Mouse (Mus musculus) adrenal gland, adult 2 months (tissue): ENCODE data around the gene Vcam1. TPM values are rescaled to one million over a fixed set of nuclear protein-coding genes. Genes with fewer than 3 reads are reported as not detected.

ENCODE experiments used
- DNase-seq: peaks from one replicate; pipeline ENCODE4 v3.0.0; 2021
- long read RNA-seq: library from polyadenylated mRNA; stranded (forward); transcript quantifications from one replicate; pipeline ENCODE4 v2.0.0, GENCODE M21; 2021
- polyA plus RNA-seq: library from polyadenylated mRNA; depleted of rRNA; stranded (reverse); fragments of >200 nt; gene quantifications from 2 replicates; pipeline ENCODE4 v1.2.3, GENCODE M21; 2012; rRNA removed
- total RNA-seq, 2 experiments: library from RNA; stranded (reverse); gene quantifications; 2 replicates each; pipeline ENCODE4 v1.2.3; 2021

Vcam1 gene
- 10 to 100 TPM; 15.9 to 19.3 TPM for total RNA-seq
- polyA plus RNA-seq, result 0.94 and 2.2 TPM in 2 replicates
- long read RNA-seq, partial matches to known transcripts, result 2 of 10 reads
- long read RNA-seq, other reads (novel, unspliced or antisense), result 2 of 10 reads

- DNase-seq, result peak; percentile 66
Measured at GRCm38 (mm10) chr3:116129259-116129738, at the start of gene Vcam1. TSS of gene Vcam1 (minus strand) at chr3:116129688.

- DNase-seq, result no peak
Measured at GRCm38 (mm10) chr3:116175106-116175505, 45.6 kb upstream of the Vcam1 start.

- no peak for DNase-seq
Measured at GRCm38 (mm10) chr3:116171461-116171860, 42.0 kb upstream of the Vcam1 start.

- no peak for DNase-seq
Measured at GRCm38 (mm10) chr3:116168056-116168455, 38.6 kb upstream of the Vcam1 start.

- no peak for DNase-seq
Measured at GRCm38 (mm10) chr3:116166296-116166695, 36.8 kb upstream of the Vcam1 start.

- DNase-seq, result no peak
Measured at GRCm38 (mm10) chr3:116165030-116165429, 35.5 kb upstream of the Vcam1 start.

GRCm38 (mm10) chr3:116163517-116163916 is 34.0 kb upstream of the Vcam1 start:
- DNase-seq, result no peak

- DNase-seq, result no peak
Measured at GRCm38 (mm10) chr3:116162097-116162666, 32.7 kb upstream of the Vcam1 start.

- no peak for DNase-seq
Measured at GRCm38 (mm10) chr3:116159376-116159775, 29.9 kb upstream of the Vcam1 start.

GRCm38 (mm10) chr3:116157447-116157990 is 28.0 kb upstream of the Vcam1 start:
- DNase-seq, result no peak

- DNase-seq, result no peak
Measured at GRCm38 (mm10) chr3:116150056-116150632, 20.7 kb upstream of the Vcam1 start.

- no peak for DNase-seq
Measured at GRCm38 (mm10) chr3:116149096-116149495, 19.6 kb upstream of the Vcam1 start.

GRCm38 (mm10) chr3:116148676-116149075 is 19.2 kb upstream of the Vcam1 start:
- DNase-seq, result no peak

GRCm38 (mm10) chr3:116141226-116141625 is 11.7 kb upstream of the Vcam1 start:
- no peak for DNase-seq

- DNase-seq, result no peak
Measured at GRCm38 (mm10) chr3:116139000-116139399, 9.5 kb upstream of the Vcam1 start.

- no peak for DNase-seq
Measured at GRCm38 (mm10) chr3:116138081-116138480, 8.6 kb upstream of the Vcam1 start.

GRCm38 (mm10) chr3:116133363-116133762 is 3.9 kb upstream of the Vcam1 start:
- DNase-seq, result no peak

GRCm38 (mm10) chr3:116130711-116131110 is 1.2 kb upstream of the Vcam1 start:
- no peak for DNase-seq

GRCm38 (mm10) chr3:116129841-116130595 is 530 bp upstream of the Vcam1 start:
- DNase-seq, result no peak

- no peak for DNase-seq
Measured at GRCm38 (mm10) chr3:116128311-116129204, 930 bp downstream of the Vcam1 start.

GRCm38 (mm10) chr3:116127836-116128235 is 1.7 kb downstream of the Vcam1 start:
- no peak for DNase-seq

- no peak for DNase-seq
Measured at GRCm38 (mm10) chr3:116127281-116127680, 2.2 kb downstream of the Vcam1 start.
